Mouse (Mus musculus): Measurements from ENCODE around the gene Fgf11. TPM values are rescaled to one million over a fixed set of nuclear protein-coding genes. Genes with fewer than 3 reads are reported as not detected.

Gene Fgf11
- under 1 TPM; 0.01 to 0.31 TPM for polyA plus RNA-seq (2012; fragmentation: generic; extraction: Trizol)

GRCm38 (mm10) chr11:69801379-69801977, at the start of gene Fgf11:
TSS of gene Fgf11 (minus strand) at chr11:69801857.

GRCm38 (mm10) chr11:69846198-69846680, 44.6 kb upstream of the Fgf11 start, which contains the start of gene Plscr3:
TSS of gene Plscr3 (plus strand) at chr11:69846376.

GRCm38 (mm10) chr11:69837952-69838713, 36.5 kb upstream of the Fgf11 start, which contains the start of gene Tmem256:
TSS of gene Tmem256 (plus strand) at chr11:69838514.

GRCm38 (mm10) chr11:69837604-69837951, 35.9 kb upstream of the Fgf11 start, which contains the start of gene Nlgn2:
TSS of gene Nlgn2 (minus strand) at chr11:69837784.

GRCm38 (mm10) chr11:69822080-69822479, 20.4 kb upstream of the Fgf11 start, which contains the start of gene Spem1:
TSS of gene Spem1 (minus strand) at chr11:69822180.

GRCm38 (mm10) chr11:69818365-69818764, 16.7 kb upstream of the Fgf11 start, which contains the start of gene Spem2:
TSS of gene Spem2 (minus strand) at chr11:69818465.

GRCm38 (mm10) chr11:69815155-69815554, 13.5 kb upstream of the Fgf11 start, which contains the start of gene Gm39566:
TSS of gene Gm39566 (minus strand) at chr11:69815298.

GRCm38 (mm10) chr11:69804972-69805909, 3.6 kb upstream of the Fgf11 start, which contains the start of gene Tmem102:
TSS of gene Tmem102 (minus strand) at chr11:69805624.

GRCm38 (mm10) chr11:69795168-69795982, 6.3 kb downstream of the Fgf11 start, which contains the start of gene Chrnb1:
TSS of gene Chrnb1 (minus strand) at chr11:69795943.

GRCm38 (mm10) chr11:69765221-69766125, 36.2 kb downstream of the Fgf11 start, which contains the start of gene Zbtb4:
TSS of gene Zbtb4 (plus strand) at chr11:69765912.

GRCm38 (mm10) chr11:69761868-69762267, 39.8 kb downstream of the Fgf11 start, which contains the start of gene Slc35g3:
TSS of gene Slc35g3 (minus strand) at chr11:69761968.

GRCm38 (mm10) chr11:69758478-69758970, 43.1 kb downstream of the Fgf11 start, which contains the start of gene Polr2a:
TSS of gene Polr2a (minus strand) at chr11:69758637.

Other genes with a start within 250 kb of the Fgf11 start
- 1 to 10 TPM in 1 of 2 experiments, under 1 TPM in 1; 0.14 to 1.5 TPM for gene Efnb3, start 241.7 kb downstream of the Fgf11 start, polyA plus RNA-seq (2012; fragmentation: generic; extraction: Trizol)
- gene Wrap53, start 221.6 kb downstream of the Fgf11 start, polyA plus RNA-seq (2012; fragmentation: generic; extraction: Trizol): 10 to 100 TPM; 14.8 to 24.4 TPM
- gene Trp53, start 221.5 kb downstream of the Fgf11 start, polyA plus RNA-seq (2012; fragmentation: generic; extraction: Trizol): 100 to 1,000 TPM; 156 to 242 TPM
- 1 to 10 TPM in 1 of 2 experiments, under 1 TPM in 1; 0.05 to 1.3 TPM for gene Atp1b2, start 195.9 kb downstream of the Fgf11 start, polyA plus RNA-seq (2012; fragmentation: generic; extraction: Trizol)
- gene Shbg, start 184.0 kb downstream of the Fgf11 start, polyA plus RNA-seq (2012; fragmentation: generic; extraction: Trizol): not detected
- 10 to 100 TPM in 1 of 2 experiments, 1 to 10 TPM in 1; 4.4 to 16.8 TPM for gene Sat2, start 179.8 kb downstream of the Fgf11 start, polyA plus RNA-seq (2012; fragmentation: generic; extraction: Trizol)
- 10 to 100 TPM; 29.4 to 66.7 TPM for gene Fxr2, start 168.9 kb downstream of the Fgf11 start, polyA plus RNA-seq (2012; fragmentation: generic; extraction: Trizol)
- under 1 TPM; 0.05 to 0.25 TPM for gene Sox15, start 146.5 kb downstream of the Fgf11 start, polyA plus RNA-seq (2012; fragmentation: generic; extraction: Trizol)
- gene Mpdu1, start 139.2 kb downstream of the Fgf11 start, polyA plus RNA-seq (2012; fragmentation: generic; extraction: Trizol): 100 to 1,000 TPM in 1 of 2 experiments, 10 to 100 TPM in 1; 98.1 to 128 TPM
- 1 to 10 TPM; 1.8 to 3.0 TPM for gene Cd68, start 135.7 kb downstream of the Fgf11 start, polyA plus RNA-seq (2012; fragmentation: generic; extraction: Trizol)
- 100 to 1,000 TPM; 336 to 467 TPM for gene Eif4a1, start 129.4 kb downstream of the Fgf11 start, polyA plus RNA-seq (2012; fragmentation: generic; extraction: Trizol)
- gene Senp3, start 119.8 kb downstream of the Fgf11 start, polyA plus RNA-seq (2012; fragmentation: generic; extraction: Trizol): 10 to 100 TPM; 51.2 to 71.3 TPM
- 1 to 10 TPM; 1.1 to 6.9 TPM for gene Tnfsf13, start 116.1 kb downstream of the Fgf11 start, polyA plus RNA-seq (2012; fragmentation: generic; extraction: Trizol)
- 100 to 1,000 TPM in 1 of 2 experiments, 10 to 100 TPM in 1; 34.3 to 119 TPM for gene Tnfsf12, start 106.0 kb downstream of the Fgf11 start, polyA plus RNA-seq (2012; fragmentation: generic; extraction: Trizol)
- 10 to 100 TPM in 1 of 2 experiments, 1 to 10 TPM in 1; 6.4 to 30.3 TPM for gene Tnfsfm13, start 105.8 kb downstream of the Fgf11 start, polyA plus RNA-seq (2012; fragmentation: generic; extraction: Trizol)
- gene Polr2a, start 43.2 kb downstream of the Fgf11 start, polyA plus RNA-seq (2012; fragmentation: generic; extraction: Trizol): 100 to 1,000 TPM in 1 of 2 experiments, 10 to 100 TPM in 1; 42.8 to 126 TPM
- under 1 TPM in 1 of 2 experiments, not detected in 1; 0.26 TPM for gene Slc35g3, start 39.9 kb downstream of the Fgf11 start, polyA plus RNA-seq (2012; fragmentation: generic; extraction: Trizol)
- gene Zbtb4, start 35.9 kb downstream of the Fgf11 start, polyA plus RNA-seq (2012; fragmentation: generic; extraction: Trizol): 10 to 100 TPM in 1 of 2 experiments, 1 to 10 TPM in 1; 1.2 to 14.4 TPM
- under 1 TPM; 0.63 to 0.89 TPM for gene Chrnb1, start 5.9 kb downstream of the Fgf11 start, polyA plus RNA-seq (2012; fragmentation: generic; extraction: Trizol)
- under 1 TPM; 0.01 to 0.05 TPM for gene Tmem102, start 3.8 kb upstream of the Fgf11 start, polyA plus RNA-seq (2012; fragmentation: generic; extraction: Trizol)
- not detected for gene Gm39566, start 13.4 kb upstream of the Fgf11 start, polyA plus RNA-seq (2012; fragmentation: generic; extraction: Trizol)
- gene Spem2, start 16.6 kb upstream of the Fgf11 start, polyA plus RNA-seq (2012; fragmentation: generic; extraction: Trizol): not detected
- gene Spem1, start 20.3 kb upstream of the Fgf11 start, polyA plus RNA-seq (2012; fragmentation: generic; extraction: Trizol): under 1 TPM; 0.02 to 0.07 TPM
- 10 to 100 TPM in 1 of 2 experiments, 1 to 10 TPM in 1; 4.3 to 49.8 TPM for gene Nlgn2, start 35.9 kb upstream of the Fgf11 start, polyA plus RNA-seq (2012; fragmentation: generic; extraction: Trizol)
- gene Tmem256, start 36.7 kb upstream of the Fgf11 start, polyA plus RNA-seq (2012; fragmentation: generic; extraction: Trizol): 100 to 1,000 TPM; 452 to 473 TPM
- gene Plscr3, start 44.5 kb upstream of the Fgf11 start, polyA plus RNA-seq (2012; fragmentation: generic; extraction: Trizol): 100 to 1,000 TPM in 1 of 2 experiments, 10 to 100 TPM in 1; 45.7 to 171 TPM
- gene Tnk1, start 56.9 kb upstream of the Fgf11 start, polyA plus RNA-seq (2012; fragmentation: generic; extraction: Trizol): not detected
- not detected for gene Tmem95, start 76.2 kb upstream of the Fgf11 start, polyA plus RNA-seq (2012; fragmentation: generic; extraction: Trizol)
- gene Kctd11, start 79.5 kb upstream of the Fgf11 start, polyA plus RNA-seq (2012; fragmentation: generic; extraction: Trizol): 10 to 100 TPM in 1 of 2 experiments, 1 to 10 TPM in 1; 5.0 to 12.3 TPM
- under 1 TPM; 0.04 to 0.07 TPM for gene Acap1, start 93.7 kb upstream of the Fgf11 start, polyA plus RNA-seq (2012; fragmentation: generic; extraction: Trizol)
- 1 to 10 TPM; 1.6 to 9.9 TPM for gene 2810408A11Rik, start 99.1 kb upstream of the Fgf11 start, polyA plus RNA-seq (2012; fragmentation: generic; extraction: Trizol)
- gene Neurl4, start 99.2 kb upstream of the Fgf11 start, polyA plus RNA-seq (2012; fragmentation: generic; extraction: Trizol): 10 to 100 TPM; 13.1 to 24.7 TPM
- gene Gps2, start 112.0 kb upstream of the Fgf11 start, polyA plus RNA-seq (2012; fragmentation: generic; extraction: Trizol): 10 to 100 TPM; 66.9 to 94.9 TPM
- gene Eif5a, start 120.1 kb upstream of the Fgf11 start, polyA plus RNA-seq (2012; fragmentation: generic; extraction: Trizol): 1,000 to 10,000 TPM in 1 of 2 experiments, 100 to 1,000 TPM in 1; 812 to 3,163 TPM
- under 1 TPM in 1 of 2 experiments, not detected in 1; 0.13 TPM for gene Ybx2, start 133.9 kb upstream of the Fgf11 start, polyA plus RNA-seq (2012; fragmentation: generic; extraction: Trizol)
- under 1 TPM; 0.02 to 0.39 TPM for gene Slc2a4, start 146.3 kb upstream of the Fgf11 start, polyA plus RNA-seq (2012; fragmentation: generic; extraction: Trizol)
- under 1 TPM in 1 of 2 experiments, not detected in 1; 0.15 TPM for gene Cldn7, start 162.9 kb upstream of the Fgf11 start, polyA plus RNA-seq (2012; fragmentation: generic; extraction: Trizol)
- 100 to 1,000 TPM; 189 to 229 TPM for gene Ctdnep1, start 179.3 kb upstream of the Fgf11 start, polyA plus RNA-seq (2012; fragmentation: generic; extraction: Trizol)
- gene Elp5, start 180.7 kb upstream of the Fgf11 start, polyA plus RNA-seq (2012; fragmentation: generic; extraction: Trizol): 100 to 1,000 TPM in 1 of 2 experiments, 10 to 100 TPM in 1; 93.9 to 141 TPM
- gene Gabarap, start 189.3 kb upstream of the Fgf11 start, polyA plus RNA-seq (2012; fragmentation: generic; extraction: Trizol): 100 to 1,000 TPM; 710 to 827 TPM
- gene Phf23, start 193.9 kb upstream of the Fgf11 start, polyA plus RNA-seq (2012; fragmentation: generic; extraction: Trizol): 10 to 100 TPM; 66.5 to 68.8 TPM
- 10 to 100 TPM; 22.0 to 49.6 TPM for gene Dvl2, start 198.7 kb upstream of the Fgf11 start, polyA plus RNA-seq (2012; fragmentation: generic; extraction: Trizol)
- 100 to 1,000 TPM; 121 to 196 TPM for gene Acadvl, start 213.6 kb upstream of the Fgf11 start, polyA plus RNA-seq (2012; fragmentation: generic; extraction: Trizol)
- gene Dlg4, start 215.1 kb upstream of the Fgf11 start, polyA plus RNA-seq (2012; fragmentation: generic; extraction: Trizol): 10 to 100 TPM; 12.9 to 43.6 TPM

All from C3H10T1/2 (cell line).